Mouse (Mus musculus): ENCODE measurements around the gene Olfr633. TPM values are rescaled to one million over a fixed set of nuclear protein-coding genes. Genes with fewer than 3 reads are reported as not detected.
"Not testable (repeated sequence)": the region's sequence is repeated elsewhere in the genome, so short reads cannot be mapped to it uniquely, and the experiment has no call there.

Olfr633 gene
- not detected for total RNA-seq (2021)

GRCm38 (mm10) chr7:103944137-103944536 is at the start of gene Olfr633:
Gene Olfr633, plus strand, starts transcription at chr7:103944437.
- intact Hi-C loops (cut with DNase I): loop anchor here (5.0 kb wide), 1 partner anchor 1437 kb away; no protein-coding TSS in a partner anchor

DNA sequence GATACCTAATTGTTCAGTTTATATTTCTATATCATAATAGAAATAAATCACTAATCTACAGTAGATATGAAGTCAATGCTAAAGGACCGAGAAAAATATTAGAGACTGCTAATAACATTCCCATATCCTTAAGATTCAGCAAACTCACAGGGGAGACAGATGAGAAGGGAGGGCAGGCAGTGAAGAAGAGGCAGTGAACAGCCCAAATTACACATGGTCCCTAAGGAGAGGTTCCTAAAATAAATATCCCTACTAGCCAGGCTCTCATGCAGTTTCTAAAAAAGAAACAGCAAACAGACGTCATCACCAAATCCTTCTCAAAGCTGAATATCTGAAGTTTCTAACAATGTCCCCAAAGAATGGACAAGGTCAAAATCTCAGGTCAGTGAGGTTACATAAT is 41.0 kb upstream of the Olfr633 start, which contains the start of gene Olfr65:
TSS of gene Olfr65 (plus strand) at position 301 of the 400 bp plus-strand sequence.
- intact Hi-C loops (cut with DNase I): no loop called here
- DNase-seq (ENCODE audit: low spot score): no peak

More at GRCm38 (mm10) chr7:103944137-103944536, at the start of gene Olfr633:
- DNase-seq (ENCODE audit: low spot score): no peak

GRCm38 (mm10) chr7:103910047-103910446 is 34.2 kb upstream of the Olfr633 start:
- no peak for DNase-seq (ENCODE audit: low spot score)
- intact Hi-C loops (cut with DNase I): no loop called here

DNA sequence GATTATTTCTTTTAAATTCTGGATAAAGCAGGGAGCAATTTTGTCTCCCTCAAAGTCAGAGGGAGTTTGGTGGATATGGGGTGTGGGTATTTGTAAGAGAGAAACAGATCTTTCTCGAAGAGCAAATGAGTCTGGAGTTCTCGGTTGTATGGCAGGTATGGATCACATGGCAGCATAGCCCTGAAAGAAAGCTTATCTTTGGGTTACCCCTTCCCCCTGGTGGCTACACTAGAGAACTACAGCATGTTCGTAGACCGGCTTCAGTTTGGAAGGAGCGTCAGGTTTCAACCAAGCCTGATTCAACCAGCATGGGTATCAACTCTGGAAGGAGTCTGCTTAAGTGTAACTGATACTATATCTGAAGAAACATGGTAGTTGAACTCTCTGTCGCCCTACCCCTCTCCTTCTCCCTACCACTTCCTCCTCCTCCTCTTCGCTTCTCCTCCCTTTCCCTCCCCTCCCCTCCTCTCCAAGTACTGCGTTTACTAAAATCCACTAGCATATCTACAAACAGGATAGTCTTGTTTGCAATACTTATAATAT is 31.2 kb upstream of the Olfr633 start:
- DNase-seq (ENCODE audit: low spot score): no peak
- intact Hi-C loops (cut with DNase I): loop anchor here (1.0 kb wide), 1 partner anchor 120 kb away; no protein-coding TSS in a partner anchor

DNA sequence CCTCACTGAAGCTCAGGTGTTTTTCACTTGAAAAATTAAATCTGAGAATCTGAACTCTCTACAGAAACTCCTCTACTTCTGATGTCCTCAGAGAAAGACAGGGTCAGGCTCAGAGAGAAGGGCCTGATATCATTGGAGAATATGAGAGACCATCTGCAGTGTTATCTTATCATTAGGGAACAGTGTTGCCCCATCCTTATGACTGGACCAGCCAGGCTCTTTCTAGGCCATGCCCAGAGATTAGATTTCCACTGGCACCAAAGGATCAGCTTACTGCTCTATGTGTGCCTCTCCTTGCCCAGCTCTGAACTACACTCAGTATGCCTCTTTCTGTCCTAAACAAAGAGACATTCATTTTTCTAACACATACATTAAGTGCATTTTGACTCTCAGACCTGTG is 28.9 kb upstream of the Olfr633 start:
- no peak for DNase-seq (ENCODE audit: low spot score)
- intact Hi-C loops (cut with DNase I): no loop called here

DNA sequence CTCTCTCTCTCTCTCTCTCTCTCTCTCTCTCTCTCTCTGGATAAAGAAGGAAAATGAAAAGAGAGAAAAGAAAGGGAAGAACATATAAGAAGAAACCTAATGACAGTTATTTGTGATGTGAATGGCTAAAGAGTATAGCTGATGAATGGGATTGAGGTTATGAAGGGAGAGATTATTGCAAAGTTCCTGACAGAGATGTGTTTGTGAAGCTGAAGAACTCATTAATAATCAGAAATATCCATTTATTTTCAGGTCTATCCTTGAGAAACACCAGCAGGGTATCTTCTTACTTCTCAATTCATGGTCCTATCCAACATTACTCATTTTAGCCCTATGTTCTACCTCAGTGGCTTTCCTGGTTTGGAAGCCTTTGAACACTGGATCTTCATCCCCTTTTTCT is 15.7 kb upstream of the Olfr633 start, which contains the start of gene Olfr631:
TSS of gene Olfr631 (plus strand) at position 301 of the 400 bp plus-strand sequence.
- no peak for DNase-seq (ENCODE audit: low spot score)
- intact Hi-C loops (cut with DNase I): no loop called here

- intact Hi-C loops (cut with DNase I): no loop called here
- no peak for DNase-seq (ENCODE audit: low spot score)
Measured at GRCm38 (mm10) chr7:103934264-103934663, 10.0 kb upstream of the Olfr633 start, which contains the start of gene Olfr632. Gene Olfr632, plus strand, starts transcription at chr7:103934347.

GRCm38 (mm10) chr7:103942730-103943129 is 1.5 kb upstream of the Olfr633 start:
- no peak for DNase-seq (ENCODE audit: low spot score)
- intact Hi-C loops (cut with DNase I): loop anchor here (2.0 to 5.0 kb wide), 2 partner anchors 150 to 1435 kb away; no protein-coding TSS in a partner anchor

DNA sequence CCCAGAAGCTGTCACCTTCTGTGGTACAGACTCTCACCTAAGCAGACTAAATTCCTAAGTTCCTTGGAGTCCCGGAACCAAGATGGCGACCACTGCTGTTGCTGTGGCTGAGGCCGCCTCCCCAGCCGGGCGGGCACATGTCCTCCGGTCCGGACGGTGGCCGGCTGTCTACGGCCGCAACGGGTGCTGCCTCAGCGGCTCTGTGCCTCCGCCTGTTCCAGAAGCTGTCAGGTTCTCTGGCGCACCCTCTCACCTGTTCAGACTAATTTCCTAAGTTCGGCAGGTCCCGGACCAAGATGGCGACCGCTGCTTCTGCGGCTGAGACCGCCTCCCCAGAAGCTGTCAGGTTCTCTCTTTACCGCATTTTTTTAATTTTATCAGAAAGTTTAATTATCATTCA is 22.6 kb downstream of the Olfr633 start:
- intact Hi-C loops (cut with DNase I); DNase-seq (ENCODE audit: low spot score): not testable (repeated sequence)

DNA sequence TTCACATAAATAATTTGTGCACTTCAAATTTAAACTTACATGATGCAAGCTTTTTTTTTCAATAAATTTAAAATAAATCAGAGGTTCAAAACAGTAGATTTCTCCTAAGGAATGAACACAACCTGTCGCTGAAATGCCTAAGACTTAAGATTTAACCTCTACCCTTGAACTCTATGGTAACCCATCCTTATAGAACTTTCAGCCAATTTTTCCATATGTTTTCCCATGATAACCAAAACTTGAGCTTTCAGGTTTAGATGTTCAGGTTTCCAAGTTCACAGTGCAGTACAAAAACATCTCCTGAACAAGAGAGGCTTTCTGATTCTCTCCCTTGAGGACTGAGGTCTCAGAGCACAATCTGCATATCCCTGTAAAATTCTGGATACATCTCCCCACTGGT is 26.6 kb downstream of the Olfr633 start, which contains the start of gene Olfr635:
TSS of gene Olfr635 (plus strand) at position 301 of the 400 bp plus-strand sequence.
- intact Hi-C loops (cut with DNase I): no loop called here

DNA sequence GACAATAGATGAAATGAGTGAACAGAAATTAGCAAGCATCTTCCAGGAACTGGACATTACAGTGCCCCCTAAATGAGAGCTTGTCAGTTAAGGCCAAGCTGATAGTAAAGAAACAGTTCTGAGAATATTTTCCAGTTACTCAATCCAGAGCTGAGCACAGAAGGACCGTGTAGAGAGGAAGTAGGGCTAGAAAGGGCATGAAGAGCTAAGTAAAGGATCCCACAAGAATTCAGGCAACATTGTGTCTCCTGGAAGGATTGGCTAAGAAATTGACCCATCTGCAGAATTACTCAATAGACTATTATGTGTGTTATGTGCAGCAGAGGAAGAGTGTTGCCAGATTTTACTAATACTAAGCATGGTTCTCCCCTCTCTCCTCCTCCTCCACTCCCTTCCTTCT is 27.5 kb downstream of the Olfr633 start:
- DNase-seq (ENCODE audit: low spot score): no peak
- intact Hi-C loops (cut with DNase I): no loop called here

More for the DNA sequence above, 26.6 kb downstream of the Olfr633 start, which contains the start of gene Olfr635:
- DNase-seq (ENCODE audit: low spot score): no peak

GRCm38 (mm10) chr7:103998446-103998845 is 54.2 kb downstream of the Olfr633 start, which contains the start of gene Olfr638:
Gene Olfr638, plus strand, starts transcription at chr7:103998746.
- no peak for DNase-seq (ENCODE audit: low spot score)
- intact Hi-C loops (cut with DNase I): no loop called here

Other genes with a start within 250 kb of the Olfr633 start
- gene Olfr243, start 229.8 kb upstream of the Olfr633 start, total RNA-seq (2021): not detected
- gene Olfr628, start 214.1 kb upstream of the Olfr633 start, total RNA-seq (2021): not detected
- gene Olfr629, start 199.5 kb upstream of the Olfr633 start, total RNA-seq (2021): not detected
- not detected for gene Olfr630, start 187.1 kb upstream of the Olfr633 start, total RNA-seq (2021)
- not detected for gene Olfr69, start 172.8 kb upstream of the Olfr633 start, total RNA-seq (2021)
- gene Olfr68, start 164.7 kb upstream of the Olfr633 start, total RNA-seq (2021): not detected
- gene Olfr67, start 152.6 kb upstream of the Olfr633 start, total RNA-seq (2021): not detected
- gene Hbb-bt, start 130.4 kb upstream of the Olfr633 start, total RNA-seq (2021): 1,000 to 10,000 TPM; 1,406 to 3,005 TPM
- gene Hbb-bs, start 116.3 kb upstream of the Olfr633 start, total RNA-seq (2021): over 10,000 TPM in 1 of 2 experiments, 1,000 to 10,000 TPM in 1; 9,976 to 23,536 TPM
- not detected for gene Hbb-bh2, start 103.9 kb upstream of the Olfr633 start, total RNA-seq (2021)
- gene Hbb-bh1, start 101.3 kb upstream of the Olfr633 start, total RNA-seq (2021): not detected
- gene Hbb-y, start 91.2 kb upstream of the Olfr633 start, total RNA-seq (2021): not detected
- not detected for gene Olfr66, start 58.2 kb upstream of the Olfr633 start, total RNA-seq (2021)
- gene Olfr64, start 50.0 kb upstream of the Olfr633 start, total RNA-seq (2021): not detected
- not detected for gene Olfr65, start 41.0 kb upstream of the Olfr633 start, total RNA-seq (2021)
- not detected for gene Olfr631, start 15.6 kb upstream of the Olfr633 start, total RNA-seq (2021)
- not detected for gene Olfr632, start 10.1 kb upstream of the Olfr633 start, total RNA-seq (2021)
- not detected for gene Olfr635, start 26.7 kb downstream of the Olfr633 start, total RNA-seq (2021)
- not detected for gene Olfr638, start 54.3 kb downstream of the Olfr633 start, total RNA-seq (2021)
- not detected for gene Olfr639, start 72.9 kb downstream of the Olfr633 start, total RNA-seq (2021)
- gene Olfr640, start 81.1 kb downstream of the Olfr633 start, total RNA-seq (2021): not detected
- not detected for gene Olfr641, start 91.0 kb downstream of the Olfr633 start, total RNA-seq (2021)
- not detected for gene Olfr642, start 108.2 kb downstream of the Olfr633 start, total RNA-seq (2021)
- not detected for gene 4930516K23Rik, start 117.0 kb downstream of the Olfr633 start, total RNA-seq (2021)
- gene Olfr644, start 127.4 kb downstream of the Olfr633 start, total RNA-seq (2021): not detected
- gene Olfr645, start 141.0 kb downstream of the Olfr633 start, total RNA-seq (2021): not detected
- gene Olfr646, start 160.4 kb downstream of the Olfr633 start, total RNA-seq (2021): not detected
- not detected for gene Ubqln5, start 185.4 kb downstream of the Olfr633 start, total RNA-seq (2021)
- gene Olfr643, start 193.0 kb downstream of the Olfr633 start, total RNA-seq (2021): not detected
- gene Ubqln3, start 198.8 kb downstream of the Olfr633 start, total RNA-seq (2021): not detected
- gene Ubqlnl, start 206.1 kb downstream of the Olfr633 start, total RNA-seq (2021): not detected
- gene Olfm5, start 220.4 kb downstream of the Olfr633 start, total RNA-seq (2021): not detected
- gene Olfr648, start 239.0 kb downstream of the Olfr633 start, total RNA-seq (2021): not detected

Measured in heart, postnatal 25 days (tissue).